Mouse (Mus musculus) layer of hippocampus, postnatal 10 days (tissue): ENCODE results near the gene Fam189a2. TPM values are rescaled to one million over a fixed set of nuclear protein-coding genes. Genes with fewer than 3 reads are reported as not detected.

Experiments
- DNase-seq, 2 experiments: peaks; one replicate each; pipeline ENCODE4 v3.0.0; 2021; ENCODE audit warnings: low spot score in 2 of 2
- total RNA-seq, 2 experiments: library from RNA; stranded (reverse); gene quantifications; 2 replicates each; pipeline ENCODE4 v1.2.3; 2021

Fam189a2 gene
- total RNA-seq, 2 experiments from 2014 or later, result 12.9 to 14.6 TPM

DNA sequence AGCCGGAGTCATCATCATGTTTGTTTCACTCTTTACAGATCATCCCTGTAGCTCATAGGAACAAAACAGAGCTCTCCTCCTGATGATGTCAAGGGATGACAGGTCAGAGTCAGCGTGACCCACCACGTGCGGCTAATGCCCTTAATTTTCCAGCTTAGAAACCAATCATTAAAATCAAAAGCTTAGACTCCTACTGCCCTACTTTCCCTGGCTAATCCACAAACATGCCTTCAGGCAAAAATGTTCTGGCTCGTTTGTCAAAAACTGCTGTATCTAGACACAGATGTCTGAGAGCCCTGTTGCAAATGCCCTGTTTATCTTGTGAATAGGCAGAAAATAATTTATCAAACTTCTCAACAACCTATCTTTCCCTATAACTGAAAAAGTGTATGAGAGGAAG is 4.9 kb downstream of the Fam189a2 start:
- DNase-seq, result no peak

DNA sequence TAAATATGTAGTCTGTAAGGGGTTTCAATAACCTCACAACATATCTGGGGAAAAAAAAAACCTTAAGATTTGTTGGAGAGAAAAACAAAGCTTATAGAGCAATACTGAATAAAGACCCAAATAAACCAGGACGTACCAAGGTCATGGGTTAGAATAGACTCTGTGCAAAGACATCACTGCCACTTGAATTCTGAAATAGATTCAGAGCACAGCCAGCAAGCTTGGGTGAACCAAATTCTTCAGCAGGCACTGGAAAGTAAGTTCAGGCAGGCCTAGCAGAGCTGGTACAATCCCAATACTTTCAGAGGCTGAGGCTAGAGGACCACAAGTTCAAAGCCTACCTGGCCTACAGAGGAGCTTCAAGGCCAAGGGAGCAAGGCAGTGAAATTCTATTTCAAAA is 6.2 kb downstream of the Fam189a2 start:
- no peak for DNase-seq

DNA sequence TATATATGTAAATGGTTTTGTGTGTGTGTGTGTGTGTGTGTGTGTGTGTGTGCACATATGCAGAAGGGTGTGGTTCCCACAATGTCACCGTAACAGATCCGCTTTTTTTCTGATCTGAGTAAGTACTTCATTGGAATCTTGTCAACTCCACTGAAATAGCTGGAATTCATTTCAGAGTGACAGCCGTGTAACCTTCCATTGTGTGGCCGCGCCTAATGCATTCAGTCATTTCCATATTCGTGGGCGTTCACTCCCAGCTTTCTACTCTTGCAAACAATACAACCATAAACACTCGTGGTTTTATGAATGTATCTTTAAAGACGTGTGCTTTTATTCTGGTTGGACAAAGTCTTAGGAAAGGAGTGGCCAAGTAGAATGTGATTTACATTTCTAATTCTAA is 6.7 kb downstream of the Fam189a2 start:
- no peak for DNase-seq

DNA sequence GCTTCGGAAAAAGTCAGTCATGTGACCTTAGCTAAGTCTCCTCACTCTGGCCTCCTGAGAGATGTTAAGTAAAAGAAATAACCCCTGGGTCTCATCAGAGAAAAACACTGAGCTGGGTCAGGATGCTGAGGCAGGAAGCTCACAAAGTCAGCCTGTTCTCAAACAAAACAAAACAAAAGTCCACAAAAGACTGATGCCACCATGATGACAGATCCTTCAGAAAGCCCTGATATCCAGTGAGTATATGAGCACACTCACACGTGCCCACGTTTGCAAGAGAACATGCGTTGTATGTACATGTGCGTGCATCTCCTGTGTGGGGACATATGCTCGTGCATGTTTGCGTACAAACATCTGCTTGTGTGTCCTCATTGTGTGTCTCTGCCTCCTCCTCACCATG is 7.5 kb downstream of the Fam189a2 start:
- no peak for DNase-seq

DNA sequence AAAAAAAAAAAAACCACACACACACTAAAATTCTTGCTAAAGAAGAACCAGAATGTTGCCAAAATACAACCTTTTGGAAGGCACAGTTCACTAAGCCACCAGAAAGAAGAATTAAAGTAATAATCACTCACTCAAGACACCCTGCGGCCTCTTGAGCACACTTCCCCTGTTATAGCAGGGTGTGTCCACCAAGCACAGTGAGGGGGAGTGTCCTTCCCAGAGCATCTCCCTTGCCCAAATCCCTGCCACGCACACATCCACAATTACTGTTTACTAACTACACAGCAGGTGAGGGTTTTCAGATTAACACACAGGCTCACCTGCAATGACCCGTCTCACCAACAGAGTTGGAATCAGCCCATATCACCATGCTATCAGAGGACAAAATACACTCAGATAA is 8.0 kb downstream of the Fam189a2 start:
- no peak for DNase-seq

DNA sequence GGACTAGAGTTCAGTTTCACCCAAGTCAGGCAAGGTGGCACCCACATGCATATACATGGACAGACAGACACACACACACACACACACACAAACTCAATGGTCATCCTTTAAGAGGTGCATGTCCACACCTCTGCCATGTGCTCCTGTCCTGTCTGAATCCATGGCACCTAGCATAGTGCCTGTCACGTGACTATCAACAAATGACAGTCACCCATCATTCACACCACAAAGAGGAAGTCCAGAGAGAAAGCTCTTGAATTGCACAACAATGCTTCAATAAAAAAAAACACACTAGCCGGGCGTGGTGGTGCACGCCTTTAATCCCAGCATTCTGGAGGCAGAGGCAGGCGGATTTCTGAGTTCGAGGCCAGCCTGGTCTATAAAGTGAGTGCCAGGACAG is 8.5 kb downstream of the Fam189a2 start:
- no peak for DNase-seq

DNA sequence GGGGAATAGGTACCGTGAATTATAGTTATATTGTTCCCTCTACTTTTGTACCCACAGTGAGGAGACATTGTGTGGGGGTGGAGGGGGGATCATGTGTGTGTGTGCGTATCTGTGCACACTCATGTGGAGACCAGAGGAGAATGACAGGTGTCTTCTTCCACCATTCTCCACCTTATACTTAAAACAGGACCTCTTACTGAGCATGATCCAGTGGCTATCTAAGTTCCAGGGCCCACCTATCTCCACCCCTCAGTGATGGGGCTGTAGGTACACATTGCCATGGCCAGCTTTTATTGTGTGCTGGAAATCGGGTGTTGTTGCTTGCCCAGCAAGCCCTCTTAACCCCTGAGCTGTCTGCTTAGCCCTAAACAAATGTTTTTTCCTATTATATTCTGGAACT is 10.1 kb downstream of the Fam189a2 start:
- no peak for DNase-seq

DNA sequence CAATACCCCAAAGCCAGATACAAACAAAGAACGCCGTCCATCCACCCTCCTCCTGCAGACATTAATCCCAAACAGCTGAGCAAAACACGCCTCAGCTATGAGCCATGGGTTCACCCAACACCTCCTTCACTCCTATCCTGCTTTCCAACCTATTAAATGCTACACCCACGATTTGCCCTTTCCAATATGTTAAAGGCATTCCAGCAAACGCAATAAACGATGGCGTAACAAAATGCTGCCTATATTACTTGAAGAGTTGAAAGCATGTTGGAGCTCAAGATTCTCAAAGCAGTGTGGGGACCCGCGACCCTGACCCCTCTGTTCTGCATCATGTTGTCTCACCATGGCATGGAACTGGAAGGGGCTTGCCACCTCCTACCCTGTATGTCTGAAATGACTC is 11.2 kb downstream of the Fam189a2 start:
- no peak for DNase-seq

DNA sequence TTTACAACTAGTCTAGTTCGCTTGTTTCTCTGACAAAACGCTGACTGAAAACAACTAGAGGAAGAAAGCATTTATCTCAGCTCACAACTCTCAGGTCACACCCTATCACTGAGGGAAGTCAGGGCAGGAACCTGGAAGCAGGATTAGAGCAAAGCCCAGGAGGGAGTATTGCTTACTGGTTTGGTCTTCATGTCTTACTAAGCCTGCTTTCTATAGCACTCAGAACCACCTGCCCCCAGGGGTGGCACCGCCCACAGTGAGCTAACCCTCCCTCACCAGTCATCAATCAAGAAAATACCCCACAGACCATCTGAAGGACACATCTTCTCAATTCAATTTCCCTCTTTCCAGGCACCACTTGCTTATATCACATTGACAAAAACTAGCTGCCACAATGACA is 12.4 kb downstream of the Fam189a2 start:
- DNase-seq, result no peak

DNA sequence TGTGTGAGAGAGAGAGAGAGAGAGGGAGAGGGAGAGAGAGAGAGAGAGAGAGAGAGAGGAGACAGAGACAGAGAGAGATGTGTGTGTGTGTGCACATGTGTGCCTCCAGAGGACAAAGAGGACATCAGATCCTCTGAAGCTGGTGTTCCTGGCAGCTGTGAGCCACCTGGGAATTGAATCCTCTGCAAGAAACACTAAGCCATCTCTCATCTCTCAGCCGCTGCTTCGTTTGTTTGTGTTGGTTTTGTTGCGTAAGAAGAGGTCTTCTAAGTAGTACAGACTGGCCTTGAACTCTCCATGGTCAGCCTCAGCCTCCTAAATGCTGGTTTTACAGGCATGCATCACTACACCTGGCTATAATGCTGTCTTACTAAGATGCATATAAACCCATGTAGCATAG is 12.9 kb downstream of the Fam189a2 start:
- DNase-seq, result no peak

DNA sequence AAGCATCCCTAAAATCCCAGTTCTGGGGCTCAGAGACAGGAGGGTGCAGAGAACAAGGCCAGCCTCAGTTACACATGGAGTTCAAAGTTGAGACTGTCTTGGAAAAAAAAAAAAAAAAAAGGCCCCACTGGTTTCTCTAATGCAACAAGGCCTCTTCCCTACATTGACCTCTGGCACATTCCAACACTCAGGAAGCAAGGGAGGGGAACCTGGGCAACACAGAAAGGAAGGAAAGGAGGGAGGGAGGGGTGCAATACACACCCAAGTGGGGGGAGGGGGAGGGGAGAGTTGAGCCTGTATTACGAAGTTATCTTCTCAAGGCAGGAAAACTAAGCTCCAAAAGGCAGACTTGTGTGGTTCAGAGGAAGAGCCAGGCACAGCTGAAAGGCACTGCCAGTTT is 13.4 kb downstream of the Fam189a2 start:
- no peak for DNase-seq

DNA sequence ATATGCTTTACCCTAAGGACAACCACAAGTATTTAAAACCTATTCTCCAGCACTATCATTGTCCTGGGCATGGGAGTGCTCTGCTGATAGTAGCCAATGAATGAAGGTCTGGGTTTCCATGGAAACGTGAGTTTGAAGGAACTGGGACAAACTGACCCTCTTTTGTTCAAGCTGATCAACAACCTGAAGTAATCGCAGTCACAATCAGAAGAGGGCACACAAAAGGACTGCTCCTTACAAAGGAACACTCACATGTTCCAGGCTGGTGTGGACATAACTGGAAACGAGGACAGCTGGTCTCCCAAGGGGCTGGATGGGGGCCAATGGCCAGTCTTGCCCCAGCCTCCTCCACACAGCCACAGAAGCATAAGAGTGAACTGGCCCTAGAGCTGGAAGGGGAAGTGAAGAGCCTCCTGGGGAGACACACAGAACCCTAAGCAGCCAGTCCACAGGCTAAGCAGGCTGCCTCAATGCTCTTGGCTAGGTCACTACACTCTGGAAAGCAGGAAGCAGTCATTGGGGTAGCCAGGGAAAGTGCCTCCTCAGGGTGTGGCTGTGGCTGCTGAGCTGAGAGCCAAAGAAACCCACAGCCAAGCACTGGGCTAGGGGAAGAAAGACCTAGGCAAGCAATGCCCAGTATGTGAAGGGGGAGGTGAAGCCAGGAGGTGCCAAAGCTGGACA is 14.0 kb downstream of the Fam189a2 start:
- peak; percentile 23 to 25 for DNase-seq

DNA sequence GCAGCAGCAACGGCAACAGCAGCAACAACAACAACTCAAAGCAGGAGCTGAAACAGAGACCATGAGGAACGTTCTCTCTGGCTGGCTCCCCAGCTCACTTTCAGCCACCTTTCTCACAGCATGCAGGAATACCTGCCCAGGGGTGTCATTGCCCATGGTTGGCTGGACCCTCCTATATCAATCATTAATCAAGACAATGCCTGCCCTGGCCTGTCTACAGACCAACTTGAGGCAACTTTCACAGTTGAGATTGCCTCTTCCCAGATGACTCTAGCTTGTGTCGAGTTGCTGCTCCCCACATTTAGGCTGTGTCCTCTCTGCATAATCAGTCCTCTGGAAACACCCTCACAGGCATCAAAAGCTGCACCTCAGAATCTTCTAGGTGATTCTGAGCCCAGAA is 17.6 kb downstream of the Fam189a2 start:
- no peak for DNase-seq

DNA sequence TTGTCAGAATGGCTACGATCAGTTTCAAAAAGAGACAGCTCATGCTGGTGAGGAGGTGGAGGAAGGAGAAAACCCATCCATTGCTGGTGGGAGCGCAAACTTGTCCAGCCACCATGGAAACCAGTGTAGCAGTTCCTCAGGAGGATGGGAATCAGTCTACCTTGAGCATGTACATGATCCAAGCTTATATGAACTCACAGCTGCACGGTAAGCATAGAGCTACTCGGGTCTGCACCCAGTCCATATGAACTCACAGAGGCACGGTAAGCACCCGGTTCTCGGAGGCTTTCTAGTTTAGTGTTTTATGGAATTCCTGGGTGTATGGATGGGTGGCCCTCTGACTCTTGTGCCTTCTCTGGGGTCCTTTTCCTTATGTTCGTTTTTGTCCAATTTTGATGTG is 18.3 kb downstream of the Fam189a2 start:
- DNase-seq, result no peak

DNA sequence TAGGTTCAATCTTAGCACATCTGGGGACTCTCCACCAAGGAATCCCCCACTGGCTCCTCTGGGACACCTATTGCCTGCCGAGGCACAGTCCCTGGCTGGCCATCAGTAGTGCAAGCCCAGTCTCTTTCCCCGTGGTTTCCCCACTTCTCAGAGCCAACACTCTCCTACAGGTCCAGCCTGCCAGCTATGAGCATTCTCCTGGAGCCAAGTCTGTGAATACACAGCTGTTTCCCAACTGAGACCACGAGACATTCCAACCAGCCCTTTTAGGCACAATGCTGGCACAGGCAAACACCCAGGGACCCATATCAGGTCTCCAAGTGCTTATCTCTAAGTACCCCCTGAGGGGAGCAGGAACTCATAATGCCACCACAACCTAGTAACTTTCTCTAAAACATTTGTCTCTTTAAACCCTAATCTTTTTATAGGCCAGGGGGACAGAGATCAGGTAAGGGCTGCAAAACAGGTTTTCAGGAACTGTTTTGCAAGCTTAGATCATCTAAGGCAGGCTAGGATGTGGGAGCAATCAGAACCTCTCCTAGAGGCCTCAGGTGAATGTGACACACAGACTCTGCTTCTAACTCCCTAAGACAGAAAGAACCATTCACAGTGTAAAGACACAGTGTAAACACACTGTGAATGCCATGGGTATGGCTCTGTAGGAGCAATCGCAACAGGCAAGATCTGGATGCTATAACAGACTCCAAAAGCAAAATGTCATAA is 23.0 kb downstream of the Fam189a2 start:
- peak; percentile 25 to 31 for DNase-seq

DNA sequence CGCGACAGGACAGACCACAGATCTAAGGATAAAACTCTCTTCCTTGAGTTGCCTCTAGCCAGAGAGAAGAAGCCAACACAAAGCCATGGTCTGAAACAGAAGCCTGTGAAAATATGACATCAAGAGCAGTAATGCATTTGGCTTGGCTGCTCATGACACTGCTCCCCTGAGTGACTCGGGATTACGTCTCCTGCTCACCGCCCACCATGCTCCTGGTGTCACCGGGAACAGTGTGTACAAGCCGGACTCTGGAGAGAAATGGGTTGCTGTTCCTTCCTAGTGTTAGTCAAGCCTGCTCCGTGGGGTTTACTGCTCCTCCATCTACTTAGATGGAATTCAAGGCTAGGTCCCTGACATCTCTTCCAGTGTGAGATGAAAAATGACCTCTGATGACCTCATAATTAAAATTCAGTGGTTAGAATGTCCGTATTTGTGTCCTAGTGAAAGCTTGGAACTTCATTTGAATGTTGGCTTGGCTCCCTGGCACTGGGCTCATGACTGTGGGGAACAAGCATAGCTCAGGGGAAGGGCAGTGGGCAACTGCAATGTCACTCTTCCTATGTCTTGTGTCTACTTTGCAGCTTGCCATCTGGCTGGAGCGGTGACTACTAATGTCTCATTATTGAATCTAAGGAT is 23.7 kb downstream of the Fam189a2 start:
- peak; percentile 37 to 40 for DNase-seq

DNA sequence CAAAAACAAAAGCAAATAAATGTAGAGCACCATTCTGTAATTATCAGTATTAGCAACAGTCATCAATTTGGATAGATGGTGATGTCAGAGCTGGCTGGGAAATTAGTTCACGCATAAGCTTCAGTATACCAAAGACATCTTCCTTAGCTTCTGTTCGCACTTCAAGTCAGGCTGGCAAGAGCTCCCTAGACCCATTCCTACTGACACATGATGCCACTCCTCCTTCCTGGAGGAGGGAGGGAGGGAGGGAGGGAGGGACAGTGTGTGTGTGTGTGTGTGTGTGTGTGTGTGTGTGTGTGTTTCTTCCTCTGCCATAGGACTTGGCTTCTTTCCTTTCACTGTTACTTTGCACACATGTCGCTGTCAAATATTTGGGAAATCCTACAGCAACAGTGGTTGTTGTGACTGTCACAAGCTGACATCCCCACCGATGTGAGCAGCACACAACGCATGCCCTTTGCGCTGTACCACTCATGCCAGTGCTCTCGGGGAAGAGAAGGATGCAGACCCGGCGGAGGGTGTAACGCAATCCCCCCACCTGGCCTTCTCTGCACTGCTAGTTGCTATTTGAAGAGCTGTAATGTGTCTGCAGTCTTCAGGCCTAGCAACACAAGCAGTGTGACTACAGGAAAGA is 34.9 kb downstream of the Fam189a2 start:
- DNase-seq, result no peak

DNA sequence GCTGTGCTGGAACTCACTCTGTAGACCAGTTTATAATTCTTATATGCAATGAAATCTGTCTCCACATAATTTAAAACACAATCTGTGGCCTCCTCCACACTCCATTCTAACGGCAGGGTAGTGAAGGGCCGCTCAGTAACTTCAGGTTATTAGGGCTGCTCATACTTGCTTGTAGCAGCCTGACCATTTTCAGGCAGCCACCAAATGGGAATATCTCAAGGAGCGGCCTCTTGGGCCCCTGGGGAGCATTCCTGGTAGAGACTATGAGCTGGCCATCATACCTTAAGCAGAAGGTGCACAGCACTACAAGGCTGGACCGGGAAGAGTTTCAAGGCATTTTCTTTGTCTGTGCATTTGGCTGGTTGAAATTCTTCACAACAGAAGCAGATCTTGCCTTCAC is 42.7 kb downstream of the Fam189a2 start:
- no peak for DNase-seq

DNA sequence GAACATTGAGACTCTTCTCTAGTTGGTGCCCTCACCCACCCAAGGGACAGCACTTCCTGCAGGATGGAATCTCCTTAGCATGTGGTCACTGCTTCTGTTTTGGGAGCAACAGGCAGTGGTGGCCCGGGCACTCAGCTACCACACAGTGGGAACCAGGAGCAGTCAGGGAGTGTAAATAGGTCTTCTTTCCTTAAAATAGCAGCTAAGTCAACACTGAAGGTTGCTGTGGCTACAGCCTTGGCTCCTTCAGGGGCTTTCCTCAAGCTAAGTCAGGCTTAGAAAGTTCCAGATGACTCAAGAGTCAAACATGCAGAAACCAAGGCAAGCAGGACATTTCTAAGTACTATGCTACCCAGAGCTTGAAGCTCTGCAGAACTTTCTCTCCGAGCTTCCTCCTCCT is 43.5 kb downstream of the Fam189a2 start:
- no peak for DNase-seq

DNA sequence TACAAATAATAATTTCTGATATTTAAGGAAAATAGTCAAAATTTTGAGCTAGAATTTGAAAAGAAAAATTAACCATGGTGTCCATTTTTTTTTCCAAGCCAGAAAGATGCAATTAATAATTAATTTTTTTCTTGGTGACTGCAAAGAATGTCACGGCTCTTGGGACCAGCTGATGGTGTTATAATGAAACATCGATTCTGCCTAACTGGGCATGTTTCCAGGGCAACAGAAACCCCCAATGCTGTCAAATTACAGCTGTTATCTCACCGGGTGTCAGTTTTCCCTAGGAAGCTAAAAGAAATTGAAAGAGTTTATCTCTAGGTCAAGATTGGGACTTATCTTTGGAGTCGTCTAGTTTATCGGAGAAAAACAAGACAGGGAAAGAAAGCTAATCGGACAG is 46.6 kb downstream of the Fam189a2 start:
- DNase-seq, result no peak

DNA sequence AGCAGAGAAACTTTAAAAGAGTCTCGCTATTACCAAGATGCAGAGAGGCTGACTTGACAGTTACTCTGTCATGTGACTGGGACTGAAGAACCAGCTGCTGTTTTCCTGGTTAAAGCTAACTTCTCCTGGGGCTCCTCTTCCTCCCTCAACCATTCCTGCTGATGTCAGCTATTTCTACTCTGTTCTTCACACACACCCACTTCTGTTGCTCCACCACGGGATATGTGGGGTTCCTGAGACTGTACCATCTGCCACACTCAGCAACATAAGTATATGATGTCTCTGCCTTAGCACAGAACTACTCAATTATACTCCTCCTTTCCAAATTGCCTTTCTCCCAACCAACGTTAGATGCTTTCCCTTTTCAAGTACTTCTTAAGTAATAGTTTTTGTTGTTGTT is 50.2 kb downstream of the Fam189a2 start:
- DNase-seq, result no peak

DNA sequence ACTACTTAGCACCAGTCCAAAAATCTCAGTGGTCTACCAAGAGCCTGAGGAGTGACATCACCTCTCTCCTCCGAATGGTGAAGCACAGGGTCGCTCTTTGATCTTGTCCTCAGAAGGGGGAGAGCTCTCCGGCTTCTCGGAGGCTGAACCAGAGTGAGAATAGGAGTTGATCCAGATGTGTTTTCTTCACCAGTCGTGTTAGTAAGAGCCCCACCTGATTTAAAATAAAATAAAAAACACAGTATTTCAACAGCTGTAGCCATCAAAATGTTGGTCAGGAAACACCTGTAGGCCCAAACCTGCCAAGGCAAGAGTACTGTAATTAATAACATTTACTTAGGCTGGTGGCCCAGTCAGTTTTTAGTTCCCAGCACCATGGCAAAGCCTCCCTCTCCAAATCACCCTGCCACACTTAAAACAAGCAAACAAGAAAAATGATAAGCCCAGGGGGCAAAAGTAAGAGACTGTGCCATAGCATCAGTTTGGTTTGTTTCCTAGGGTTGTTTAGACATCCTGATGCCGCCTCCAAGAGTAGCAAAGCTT is 52.8 kb downstream of the Fam189a2 start:
- no peak for DNase-seq
